Mouse (Mus musculus) neural tube, embryonic 13.5 days (tissue): ENCODE results near the gene Vasp. TPM values are rescaled to one million over a fixed set of nuclear protein-coding genes. Genes with fewer than 3 reads are reported as not detected.

ENCODE experiments used
- ATAC-seq: fragments of 200-750 bp; cut with Nextera tagmentation; 2 replicates; pipeline ENCODE4 v1.8.0; 2017; ENCODE audit warnings: low read depth, mild to moderate bottlenecking, moderate TSS enrichment, moderate library complexity
- H3K27ac ChIP-seq: fragments of 300-500 bp; sonication (generic); replicated peaks from 2 replicates; pipeline ENCODE4 v1.5.1; 2015; ENCODE audit warnings: moderate library complexity, mild to moderate bottlenecking, inconsistent platforms
- H3K27me3 ChIP-seq: fragments of 300-500 bp; sonication (generic); 2 replicates; pipeline ENCODE4 v1.6.1; 2015; ENCODE audit warnings: mild to moderate bottlenecking, inconsistent platforms
- H3K36me3 ChIP-seq: fragments of 300-500 bp; sonication (generic); 2 replicates; pipeline ENCODE4 v1.6.1; 2015; ENCODE audit warnings: mild to moderate bottlenecking, inconsistent platforms
- H3K4me1 ChIP-seq: fragments of 300-500 bp; sonication (generic); replicated peaks from 2 replicates; pipeline ENCODE4 v1.6.1; 2015; ENCODE audit warnings: inconsistent platforms
- H3K4me2 ChIP-seq: fragments of 300-500 bp; sonication (generic); 2 replicates; pipeline ENCODE4 v1.6.1; 2015; ENCODE audit warnings: inconsistent platforms, mild to moderate bottlenecking, moderate library complexity
- H3K4me3 ChIP-seq: fragments of 300-500 bp; sonication (generic); 2 replicates; pipeline ENCODE4 v1.5.1; 2015; ENCODE audit warnings: mild to moderate bottlenecking, inconsistent platforms
- H3K9ac ChIP-seq: fragments of 300-500 bp; sonication (generic); 2 replicates; pipeline ENCODE4 v1.6.1; 2015; ENCODE audit warnings: moderate library complexity, mild to moderate bottlenecking, inconsistent platforms
- H3K9me3 ChIP-seq: fragments of 300-500 bp; sonication (generic); 2 replicates; pipeline ENCODE4 v1.6.1; 2016; ENCODE audit warnings: inconsistent platforms
- WGBS: fragments of 180-500 bp; shearing (Covaris S2); methylation state at CpG from one replicate; pipeline ENCODE4 v1.1.7; 2015; 5-methylcytosine and 5-hydroxymethylcytosine counted together
- polyA plus RNA-seq: library from polyadenylated mRNA; unstranded; fragments of >200 nt; fragmentation: Nextera tagmentation; extraction: Ambion mirVana; gene quantifications from 2 replicates; pipeline ENCODE4 v1.2.1, GENCODE M21; 2015

Vasp gene
- polyA plus RNA-seq, 1 experiment from 2014 or later = 41.2 TPM

GRCm38 (mm10) chr7:19301461-19302263 lies 30.0 kb upstream of the Vasp start:
- WGBS = 9% methylated on average over 16 of the region's 16 CpGs
- Histone ChIP-seq H3K4me1 (peaks cover 34% of the 10 kb centered on the region), H3K9me3 (no peaks in the 10 kb centered on the region), H3K27me3 (peaks cover 53% of the 10 kb centered on the region), H3K36me3 (no peaks in the 10 kb centered on the region), H3K9ac (peak overlapping the region; percentile 62), H3K4me3 (peak overlapping the region; percentile 47), H3K4me2 (peak overlapping the region; percentile 62), H3K27ac (no peak overlapping the region)
- no peak for ATAC-seq

- peak overlapping the region; percentile 47 for H3K4me3 ChIP-seq
- H3K36me3 ChIP-seq = peaks cover 5% of the 10 kb centered on the region; the same call in 1 of the 2 replicates
- no peaks in the 10 kb centered on the region for H3K9me3 ChIP-seq
- H3K27me3 ChIP-seq = peaks cover 44% of the 10 kb centered on the region
- WGBS = under 1% methylated on average over 29 of the region's 29 CpGs
- ATAC-seq = peak; percentile 88
- H3K9ac ChIP-seq = peak overlapping the region; percentile 62
- peak overlapping the region; percentile 62 for H3K4me2 ChIP-seq
- no peak overlapping the region for H3K27ac ChIP-seq
- peaks cover 34% of the 10 kb centered on the region for H3K4me1 ChIP-seq
Observed at GRCm38 (mm10) chr7:19300501-19301421, 29.1 kb upstream of the Vasp start.

GRCm38 (mm10) chr7:19299194-19299593 lies 27.6 kb upstream of the Vasp start:
- H3K4me2 ChIP-seq = no peak overlapping the region
- peaks cover 22% of the 10 kb centered on the region for H3K4me1 ChIP-seq
- H3K4me3 ChIP-seq = no peak overlapping the region
- H3K27me3 ChIP-seq = peaks cover 29% of the 10 kb centered on the region
- H3K27ac ChIP-seq = no peak overlapping the region
- WGBS = 22% methylated on average over 3 of the region's 3 CpGs
- no peaks in the 10 kb centered on the region for H3K9me3 ChIP-seq
- H3K36me3 ChIP-seq = peaks cover 18% of the 10 kb centered on the region
- no peak for ATAC-seq
- H3K9ac ChIP-seq = no peak overlapping the region

- H3K4me3 ChIP-seq = no peak overlapping the region
- no peak overlapping the region for H3K9ac ChIP-seq
- ATAC-seq = no peak
- H3K4me1 ChIP-seq = peaks cover 15% of the 10 kb centered on the region
- 91% methylated on average over 5 of the region's 5 CpGs for WGBS
- peaks cover 15% of the 10 kb centered on the region for H3K27me3 ChIP-seq
- peaks cover 32% of the 10 kb centered on the region for H3K36me3 ChIP-seq
- H3K4me2 ChIP-seq = no peak overlapping the region
- no peak overlapping the region for H3K27ac ChIP-seq
- no peaks in the 10 kb centered on the region for H3K9me3 ChIP-seq
Observed at GRCm38 (mm10) chr7:19297794-19298193, 26.2 kb upstream of the Vasp start.

DNA sequence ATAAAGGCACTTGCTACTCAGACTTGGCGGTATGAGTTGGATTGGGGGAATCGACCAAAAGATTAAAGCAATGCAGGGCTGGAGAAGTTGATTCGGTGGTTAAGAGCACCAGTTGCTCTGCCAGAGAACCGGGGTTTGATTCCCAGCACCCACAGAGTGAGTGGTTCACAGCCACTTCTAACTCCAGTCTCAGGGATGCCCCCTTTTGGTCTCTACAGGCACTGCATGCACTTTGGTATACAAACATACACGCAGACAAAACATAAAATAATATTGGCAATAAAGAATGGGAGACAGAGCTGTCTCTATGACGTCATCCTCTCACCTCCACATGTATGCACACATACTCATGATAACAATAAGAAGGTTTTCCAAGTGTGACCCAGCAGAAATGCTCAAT lies 25.4 kb upstream of the Vasp start:
- 87% methylated on average over 6 of the region's 6 CpGs for WGBS
- Histone ChIP-seq H3K27me3 (peaks cover 7% of the 10 kb centered on the region), H3K9me3 (no peaks in the 10 kb centered on the region), H3K4me1 (peaks cover 12% of the 10 kb centered on the region), H3K36me3 (peaks cover 36% of the 10 kb centered on the region), H3K4me2 (no peak overlapping the region), H3K9ac (no peak overlapping the region), H3K4me3 (no peak overlapping the region), H3K27ac (no peak overlapping the region)
- ATAC-seq = no peak

DNA sequence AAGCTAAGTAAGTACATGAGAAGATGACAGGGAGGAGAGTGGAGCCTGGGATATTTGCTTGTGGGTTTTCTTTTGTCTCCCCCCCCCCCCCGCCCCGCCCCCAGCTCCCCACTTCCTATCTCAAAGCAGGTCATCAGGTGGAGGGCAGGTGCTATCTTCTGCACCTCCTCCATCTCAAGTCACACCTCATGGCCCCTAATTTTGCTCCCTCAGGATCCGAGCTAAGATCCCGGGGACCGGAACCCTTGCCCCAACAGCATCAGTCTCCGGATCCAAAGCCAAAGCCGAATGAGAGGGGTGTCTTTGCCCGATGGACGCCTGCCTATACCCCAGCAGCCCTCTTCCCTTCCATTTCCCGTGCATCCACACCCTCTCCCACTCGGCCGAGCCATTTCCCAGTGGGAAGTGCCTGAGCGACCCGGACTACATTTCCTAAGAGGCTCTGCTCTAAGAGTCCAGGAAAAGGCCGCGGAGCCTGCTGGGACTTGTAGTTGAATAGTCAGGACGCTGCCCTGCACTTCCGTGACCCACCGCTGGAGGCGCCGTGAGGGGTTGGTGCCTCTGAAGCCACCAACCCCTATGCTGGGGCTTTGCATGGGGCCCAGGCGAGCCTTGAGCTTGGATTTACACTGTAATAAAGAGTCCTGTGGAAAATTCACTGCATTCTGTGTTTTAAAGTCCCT lies 24.0 kb upstream of the Vasp start:
- H3K27me3 ChIP-seq = no peaks in the 10 kb centered on the region
- H3K9ac ChIP-seq = peak overlapping the region; percentile 43; the same call in 1 of the 2 replicates
- no peak overlapping the region for H3K27ac ChIP-seq
- no peaks in the 10 kb centered on the region for H3K9me3 ChIP-seq
- peak overlapping the region; percentile 43 for H3K4me2 ChIP-seq
- H3K4me3 ChIP-seq = 0 out of 2 replicates have a peak overlapping the region, but pooled peaks have one; percentile 14
- 16% methylated on average over 20 of the region's 22 CpGs for WGBS
- peaks cover 43% of the 10 kb centered on the region for H3K36me3 ChIP-seq
- peak; percentile 70 for ATAC-seq
- peaks cover 13% of the 10 kb centered on the region for H3K4me1 ChIP-seq

GRCm38 (mm10) chr7:19290969-19291596 lies 19.5 kb upstream of the Vasp start:
- H3K27me3 ChIP-seq = no peaks in the 10 kb centered on the region
- H3K9ac ChIP-seq = peak overlapping the region; percentile 58
- peaks cover 75% of the 10 kb centered on the region for H3K36me3 ChIP-seq
- ATAC-seq = peak; percentile 20; the same call in 1 of the 2 replicates
- peak overlapping the region; percentile 33; the same call in 1 of the 2 replicates for H3K27ac ChIP-seq
- H3K9me3 ChIP-seq = no peaks in the 10 kb centered on the region
- H3K4me1 ChIP-seq = peaks cover 17% of the 10 kb centered on the region
- peak overlapping the region; percentile 49 for H3K4me2 ChIP-seq
- peak overlapping the region; percentile 19 for H3K4me3 ChIP-seq
- 1% methylated on average over 20 of the region's 20 CpGs for WGBS

GRCm38 (mm10) chr7:19284763-19285162 lies 13.1 kb upstream of the Vasp start:
- Histone ChIP-seq H3K9me3 (no peaks in the 10 kb centered on the region), H3K4me1 (peaks cover 26% of the 10 kb centered on the region), H3K9ac (no peak overlapping the region), H3K27ac (no peak overlapping the region), H3K4me3 (no peak overlapping the region), H3K27me3 (peaks cover 20% of the 10 kb centered on the region), H3K36me3 (peaks cover 32% of the 10 kb centered on the region), H3K4me2 (peak overlapping the region; percentile 77; the same call in 1 of the 2 replicates)
- no peak for ATAC-seq
- 29% methylated on average over 4 of the region's 4 CpGs for WGBS

GRCm38 (mm10) chr7:19283406-19283804 lies 11.8 kb upstream of the Vasp start:
- WGBS = 29% methylated on average over 14 of the region's 14 CpGs
- Histone ChIP-seq H3K36me3 (peaks cover 19% of the 10 kb centered on the region), H3K27ac (peak overlapping the region; percentile 94), H3K9me3 (no peaks in the 10 kb centered on the region), H3K4me1 (peaks cover 35% of the 10 kb centered on the region), H3K4me2 (peak overlapping the region; percentile 77), H3K27me3 (peaks cover 34% of the 10 kb centered on the region), H3K4me3 (peak overlapping the region; percentile 88), H3K9ac (peak overlapping the region; percentile 97)
- peak; percentile 13; the same call in 1 of the 2 replicates for ATAC-seq

DNA sequence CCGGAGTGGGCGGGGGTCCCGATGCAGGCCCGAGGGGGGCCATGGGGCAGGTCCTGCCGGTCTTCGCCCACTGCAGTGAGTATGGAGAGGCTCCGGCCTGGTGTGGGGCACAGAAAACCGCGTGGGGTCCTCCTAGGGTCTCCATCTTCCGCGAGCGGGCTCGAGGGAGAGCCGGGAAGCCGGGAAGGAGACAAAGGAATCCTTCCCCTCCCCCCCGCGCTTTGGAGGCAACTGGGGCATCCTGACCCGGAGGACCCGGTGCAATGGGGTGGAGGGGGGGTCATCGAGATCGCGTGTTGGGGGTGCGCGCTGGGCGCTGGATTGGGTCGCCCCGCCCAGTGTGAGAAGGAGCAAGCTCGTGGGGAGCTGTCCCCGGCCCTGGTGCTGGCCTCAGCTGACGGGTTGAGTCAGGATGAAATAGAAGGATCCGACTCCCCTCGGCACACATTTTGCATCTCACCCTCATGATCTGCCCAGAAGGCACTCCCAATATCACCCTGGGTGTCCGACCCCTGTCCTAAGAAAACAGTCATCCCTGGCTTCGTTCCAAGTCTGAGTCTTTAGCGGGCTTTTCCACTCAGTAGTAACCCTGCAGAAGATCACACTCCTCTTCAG lies 11.3 kb upstream of the Vasp start:
- Histone ChIP-seq H3K27me3 (peaks cover 39% of the 10 kb centered on the region), H3K4me3 (peak overlapping the region; percentile 88), H3K9me3 (no peaks in the 10 kb centered on the region), H3K4me1 (peaks cover 35% of the 10 kb centered on the region), H3K9ac (peak overlapping the region; percentile 97), H3K27ac (peak overlapping the region; percentile 94), H3K4me2 (peak overlapping the region; percentile 77), H3K36me3 (peaks cover 16% of the 10 kb centered on the region)
- ATAC-seq = peak; percentile 83
- WGBS = under 1% methylated on average over 35 of the region's 35 CpGs

DNA sequence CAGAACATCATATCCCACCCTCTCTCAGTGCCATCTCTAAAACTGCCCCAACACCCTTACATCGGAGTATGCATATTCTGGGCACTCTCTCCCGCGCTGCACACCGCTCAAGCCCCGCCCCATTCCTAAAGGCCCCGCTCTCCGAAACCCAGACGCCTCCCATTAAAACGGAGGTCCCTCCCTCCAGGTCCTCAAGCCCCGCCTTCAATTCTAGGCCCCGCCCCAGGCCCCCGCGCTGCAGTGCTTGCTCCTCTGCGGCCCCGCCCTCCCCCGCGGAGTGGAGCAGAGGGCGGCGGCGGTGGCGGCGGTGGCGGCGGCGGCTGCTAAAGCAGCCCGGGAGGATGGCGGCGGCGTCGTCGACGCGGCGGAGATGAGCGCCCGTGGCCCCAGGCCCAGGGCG lies 10.8 kb upstream of the Vasp start, which contains the start of gene Rtn2:
TSS of gene Rtn2 (plus strand) at position 240 of the 400 bp plus-strand sequence.
- peak; percentile 85 for ATAC-seq
- peaks cover 35% of the 10 kb centered on the region for H3K4me1 ChIP-seq
- peak within 1 kb of the TSS; percentile 97 for H3K9ac ChIP-seq
- peaks cover 12% of the 10 kb centered on the region for H3K36me3 ChIP-seq
- under 1% methylated on average over 37 of the region's 37 CpGs for WGBS
- H3K4me2 ChIP-seq = peak within 1 kb of the TSS; percentile 77
- peaks cover 44% of the 10 kb centered on the region for H3K27me3 ChIP-seq
- peak within 1 kb of the TSS; percentile 88 for H3K4me3 ChIP-seq
- peak within 1 kb of the TSS; percentile 94 for H3K27ac ChIP-seq
- H3K9me3 ChIP-seq = no peaks in the 10 kb centered on the region
